Mouse (Mus musculus) testis, adult 2 months (tissue): ENCODE measurements around the gene Ppp1r21.

Experiments used
- CTCF ChIP-seq: fragments of 200-500 bp; IDR thresholded peaks from 2 replicates; pipeline ENCODE4 v1.5.1; 2012; ENCODE audit warnings: low read depth, mild to moderate bottlenecking, inconsistent platforms, low read length, moderate library complexity; ENCODE audit not compliant: control insufficient read depth, insufficient read depth, insufficient replicate concordance
- POLR2A ChIP-seq: fragments of 200-500 bp; IDR thresholded peaks from 2 replicates; pipeline ENCODE4 v1.6.1; 2012; ENCODE audit warnings: low read depth, mild to moderate bottlenecking, inconsistent platforms, low read length, moderate library complexity; ENCODE audit not compliant: control insufficient read depth

- TF ChIP-seq CTCF: no peak
- no peak for TF ChIP-seq POLR2A
Measured at GRCm38 (mm10) chr17:88603943-88604342, 74.0 kb downstream of the Ppp1r21 start.
